Mouse (Mus musculus): ENCODE measurements around the gene Nsf.

GRCm38 (mm10) chr11:103987423-103987822 is 33.6 kb upstream of the Nsf start:
- peak; percentile 90 for TF ChIP-seq CTCF (IDR thresholded peaks at IDR 0.05; ENCODE audit: extremely low read depth, insufficient read depth, low read length)
- TF ChIP-seq POLR2A (IDR thresholded peaks at IDR 0.05; ENCODE audit: extremely low read depth, insufficient read depth, low read length): no peak
